Mouse (Mus musculus) hindbrain, embryonic 16.5 days (tissue): ENCODE measurements around the gene Nudt19. TPM values are rescaled to one million over a fixed set of nuclear protein-coding genes. Genes with fewer than 3 reads are reported as not detected.
"Not testable (repeated sequence)": the region's sequence is repeated elsewhere in the genome, so short reads cannot be mapped to it uniquely, and the experiment has no call there.

Source experiments
- ATAC-seq: fragments of 200-750 bp; cut with Nextera tagmentation; 2 replicates; pipeline ENCODE4 v1.8.0; 2017; ENCODE audit warnings: moderate TSS enrichment, moderate library complexity
- H3K27ac ChIP-seq: fragments of 300-500 bp; sonication (generic); 2 replicates; pipeline ENCODE4 v1.5.1; 2014; ENCODE audit warnings: low read depth, mild to moderate bottlenecking, control low read depth, low read length, moderate library complexity
- H3K27me3 ChIP-seq: fragments of 300-500 bp; sonication (generic); replicated peaks from 2 replicates; pipeline ENCODE4 v1.6.1; 2014; ENCODE audit warnings: low read length; ENCODE audit not compliant: control insufficient read depth, insufficient read depth
- H3K36me3 ChIP-seq: fragments of 300-500 bp; sonication (generic); 2 replicates; pipeline ENCODE4 v1.6.1; 2014; ENCODE audit warnings: mild to moderate bottlenecking, low read length, moderate library complexity, mixed read lengths; ENCODE audit not compliant: control insufficient read depth, insufficient read depth
- H3K4me1 ChIP-seq: fragments of 300-500 bp; sonication (generic); 2 replicates; pipeline ENCODE4 v1.6.1; 2014; ENCODE audit warnings: low read depth, low read length; ENCODE audit not compliant: control insufficient read depth, insufficient read depth
- H3K4me2 ChIP-seq: fragments of 300-500 bp; sonication (generic); 2 replicates; pipeline ENCODE4 v1.6.1; 2014; ENCODE audit warnings: mild to moderate bottlenecking, low read length, control low read depth, moderate library complexity
- H3K4me3 ChIP-seq: fragments of 300-500 bp; sonication (generic); 2 replicates; pipeline ENCODE4 v1.5.1; 2014; ENCODE audit warnings: mild to moderate bottlenecking, low read length, control low read depth, moderate library complexity
- H3K9ac ChIP-seq: fragments of 300-500 bp; sonication (generic); 2 replicates; pipeline ENCODE4 v1.6.1; 2014; ENCODE audit warnings: low read depth, mild to moderate bottlenecking, control low read depth, low read length, moderate library complexity
- H3K9me3 ChIP-seq: fragments of 300-500 bp; sonication (generic); 2 replicates; pipeline ENCODE4 v1.6.1; 2014; ENCODE audit warnings: mild to moderate bottlenecking, low read length, moderate library complexity; ENCODE audit not compliant: control insufficient read depth
- WGBS: fragments of 180-500 bp; shearing (Covaris S2); extraction: QIAGEN DNeasy Blood & Tissue Kit; methylation state at CpG from one replicate; pipeline ENCODE4 v1.1.7; 2014; 5-methylcytosine and 5-hydroxymethylcytosine counted together
- polyA plus RNA-seq: library from polyadenylated mRNA; unstranded; fragments of >200 nt; fragmentation: Nextera tagmentation; extraction: Ambion mirVana; gene quantifications from 2 replicates; pipeline ENCODE4 v1.2.1, GENCODE M21; 2015

Nudt19 gene
- polyA plus RNA-seq, 1 experiment from 2014 or later = 129 TPM

GRCm38 (mm10) chr7:35556905-35557304, 801 bp upstream of the Nudt19 start:
- Histone ChIP-seq H3K27me3 (no peaks in the 10 kb centered on the region), H3K9me3 (no peaks in the 10 kb centered on the region), H3K27ac (no peak overlapping the region), H3K9ac (no peak overlapping the region), H3K36me3 (no peaks in the 10 kb centered on the region), H3K4me3 (no peak overlapping the region), H3K4me2 (no peak overlapping the region), H3K4me1 (peaks cover 9% of the 10 kb centered on the region)
- ATAC-seq = no peak
- 91% methylated on average over 5 of the region's 5 CpGs for WGBS

GRCm38 (mm10) chr7:35555224-35556204, 590 bp downstream of the Nudt19 start:
- Histone ChIP-seq H3K9me3 (no peaks in the 10 kb centered on the region), H3K9ac (peak overlapping the region; percentile 98), H3K4me2 (peak overlapping the region; percentile 95), H3K36me3 (peaks cover 6% of the 10 kb centered on the region), H3K4me1 (peaks cover 9% of the 10 kb centered on the region), H3K27ac (peak overlapping the region; percentile 96), H3K4me3 (peak overlapping the region; percentile 76), H3K27me3 (no peaks in the 10 kb centered on the region)
- under 1% methylated on average over 91 of the region's 93 CpGs for WGBS
- ATAC-seq = peak; percentile 95

GRCm38 (mm10) chr7:35554605-35555175, 1.4 kb downstream of the Nudt19 start:
- peak overlapping the region; percentile 76 for H3K4me3 ChIP-seq
- WGBS = 2% methylated on average over 28 of the region's 28 CpGs
- H3K4me2 ChIP-seq = peak overlapping the region; percentile 95
- peak; percentile 26; the same call in 1 of the 2 replicates for ATAC-seq
- H3K27ac ChIP-seq = peak overlapping the region; percentile 96
- peaks cover 11% of the 10 kb centered on the region for H3K36me3 ChIP-seq
- H3K9ac ChIP-seq = peak overlapping the region; percentile 98
- H3K9me3 ChIP-seq = peaks cover 2% of the 10 kb centered on the region
- peaks cover 9% of the 10 kb centered on the region for H3K4me1 ChIP-seq
- H3K27me3 ChIP-seq = no peaks in the 10 kb centered on the region

- 63% methylated on average over 10 of the region's 10 CpGs for WGBS
- Histone ChIP-seq H3K9ac (peak overlapping the region; percentile 98; the same call in 1 of the 2 replicates), H3K36me3 (peaks cover 13% of the 10 kb centered on the region), H3K27me3 (no peaks in the 10 kb centered on the region), H3K9me3 (peaks cover 2% of the 10 kb centered on the region), H3K27ac (no peak overlapping the region), H3K4me1 (peaks cover 9% of the 10 kb centered on the region), H3K4me3 (peak overlapping the region; percentile 76), H3K4me2 (peak overlapping the region; percentile 95)
- ATAC-seq = no peak
Observed at GRCm38 (mm10) chr7:35553751-35554604, 2.1 kb downstream of the Nudt19 start.

- Histone ChIP-seq H3K9ac (no peak overlapping the region), H3K4me2 (no peak overlapping the region), H3K4me3 (no peak overlapping the region), H3K27ac (no peak overlapping the region), H3K27me3 (no peaks in the 10 kb centered on the region), H3K9me3 (peaks cover 2% of the 10 kb centered on the region), H3K36me3 (peaks cover 19% of the 10 kb centered on the region), H3K4me1 (no peaks in the 10 kb centered on the region)
- WGBS = 31% methylated on average over 4 of the region's 4 CpGs
- peak; percentile 52; the same call in 1 of the 2 replicates for ATAC-seq
Observed at GRCm38 (mm10) chr7:35545881-35546280, 10.2 kb downstream of the Nudt19 start.

- Histone ChIP-seq H3K36me3 (no peaks in the 10 kb centered on the region), H3K4me2 (no peak within 1 kb of the TSS), H3K27me3 (no peaks in the 10 kb centered on the region), H3K9ac (no peak within 1 kb of the TSS), H3K27ac (no peak within 1 kb of the TSS), H3K4me3 (no peak within 1 kb of the TSS), H3K9me3 (no peaks in the 10 kb centered on the region), H3K4me1 (no peaks in the 10 kb centered on the region)
- ATAC-seq = no peak
- 97% methylated on average over 17 of the region's 17 CpGs for WGBS
Observed at GRCm38 (mm10) chr7:35537562-35537961, 18.5 kb downstream of the Nudt19 start, which contains the start of gene Tdrd12. Gene Tdrd12, minus strand, starts transcription at chr7:35537745.

- Histone ChIP-seq H3K27me3 (no peaks in the 10 kb centered on the region), H3K9ac (no peak overlapping the region), H3K4me2 (no peak overlapping the region), H3K9me3 (no peaks in the 10 kb centered on the region), H3K36me3 (no peaks in the 10 kb centered on the region), H3K4me1 (no peaks in the 10 kb centered on the region), H3K27ac (no peak overlapping the region), H3K4me3 (no peak overlapping the region)
- 82% methylated on average over 12 of the region's 12 CpGs for WGBS
- ATAC-seq = no peak
Observed at GRCm38 (mm10) chr7:35535750-35536512, 20.2 kb downstream of the Nudt19 start.

- H3K9me3 ChIP-seq, H3K4me2 ChIP-seq, H3K9ac ChIP-seq, ATAC-seq, H3K27me3 ChIP-seq, H3K27ac ChIP-seq, H3K36me3 ChIP-seq, H3K4me1 ChIP-seq, H3K4me3 ChIP-seq: not testable (repeated sequence)
- 67% methylated on average over 1 of the region's 1 CpGs for WGBS
Observed at GRCm38 (mm10) chr7:35530544-35530943, 25.6 kb downstream of the Nudt19 start.
